Mouse (Mus musculus) adrenal gland, postnatal 36 days (tissue): ENCODE data around the gene Ube2k. TPM values are rescaled to one million over a fixed set of nuclear protein-coding genes. Genes with fewer than 3 reads are reported as not detected.

ENCODE experiments used
- DNase-seq, 2 experiments: peaks; one replicate each; pipeline ENCODE4 v3.0.0; 2021; ENCODE audit warnings: mixed read lengths in 1 of 2
- total RNA-seq, 2 experiments: library from RNA; stranded (reverse); gene quantifications; 2 replicates each; pipeline ENCODE4 v1.2.3; 2021

Ube2k gene
- total RNA-seq, 2 experiments from 2014 or later = 87.3 to 96.5 TPM

GRCm38 (mm10) chr5:65537420-65538071 lies 513 bp downstream of the Ube2k start:
- DNase-seq = peak; percentile 67 to 73

DNA sequence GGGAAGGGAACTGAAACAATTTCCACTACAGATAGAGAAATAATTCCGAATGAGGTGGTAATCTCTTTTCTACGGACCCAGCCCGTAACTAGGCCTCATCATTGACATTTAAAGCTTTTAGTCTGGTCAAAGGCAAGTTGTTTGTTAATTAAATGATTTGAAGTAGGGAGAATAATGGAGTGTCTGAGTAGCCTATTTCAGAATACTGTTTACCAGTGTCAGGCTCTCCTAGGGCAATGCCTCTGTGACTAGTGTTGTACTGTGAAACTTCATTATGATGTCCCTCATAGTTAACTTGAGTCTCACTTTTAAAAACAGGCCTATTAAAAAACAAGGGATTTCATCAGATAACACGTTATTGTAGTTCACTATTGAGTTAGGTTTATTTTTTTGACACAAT lies 1.1 kb downstream of the Ube2k start:
- no peak for DNase-seq

DNA sequence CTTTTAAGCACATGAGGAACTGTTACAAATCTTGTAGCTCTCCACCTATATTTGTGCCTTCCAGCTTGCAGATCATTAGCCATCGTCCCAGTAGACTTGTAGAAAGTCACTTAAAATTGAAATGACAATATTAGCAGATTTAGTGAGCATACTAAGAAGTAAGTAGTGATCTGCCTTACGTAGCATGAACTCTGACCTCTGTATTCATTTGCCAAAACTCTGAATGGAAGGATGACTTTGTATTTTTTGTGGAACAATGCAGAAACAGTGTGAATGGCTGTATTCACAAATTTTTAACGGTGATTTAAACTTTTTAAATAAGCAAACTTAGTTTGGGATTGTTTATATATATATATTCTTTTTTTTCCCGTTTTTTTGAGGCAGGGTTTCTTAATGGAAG lies 1.8 kb downstream of the Ube2k start:
- no peak for DNase-seq

- no peak for DNase-seq
These were observed 2.8 kb downstream of the Ube2k start for GRCm38 (mm10) chr5:65539786-65540185.

DNA sequence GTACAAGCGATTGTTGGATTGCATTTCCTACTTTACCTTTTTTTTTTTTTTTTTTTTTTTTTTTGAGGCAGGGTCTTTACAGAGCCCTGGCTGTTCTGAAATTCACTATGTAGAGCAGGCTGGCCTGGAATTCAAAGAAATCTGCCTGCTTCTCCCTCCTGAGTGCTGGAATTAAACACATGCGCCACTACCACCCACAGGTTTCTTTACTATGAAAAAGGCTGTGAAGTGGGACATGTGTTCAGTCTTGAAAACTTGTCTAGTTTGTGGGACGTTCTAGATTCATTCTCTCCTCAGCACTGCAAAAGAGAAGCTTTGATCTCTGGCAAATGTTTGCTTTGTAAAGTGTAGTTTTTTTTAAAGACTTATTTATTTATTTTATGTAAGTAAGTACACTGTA lies 4.9 kb downstream of the Ube2k start:
- DNase-seq = no peak

GRCm38 (mm10) chr5:65543491-65543890 lies 6.5 kb downstream of the Ube2k start:
- DNase-seq = no peak

DNA sequence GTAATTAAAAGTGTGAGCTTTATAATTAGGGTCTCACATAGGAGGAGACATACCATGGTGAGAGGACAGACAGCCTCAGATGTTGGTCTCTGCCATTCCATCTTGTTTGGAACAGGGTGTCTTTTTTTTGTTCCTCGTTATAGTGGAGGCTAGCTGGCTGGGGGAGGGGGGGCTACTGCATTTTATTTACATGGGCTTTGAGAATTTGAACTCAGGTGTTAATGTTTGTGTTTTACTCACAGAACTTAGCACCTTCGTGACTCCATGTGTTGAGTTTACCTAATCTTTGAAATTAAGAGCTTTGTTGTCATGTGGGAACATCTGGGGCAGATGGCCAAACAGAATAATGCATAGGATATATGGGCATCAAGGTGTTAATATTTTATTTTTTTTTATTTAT lies 7.6 kb downstream of the Ube2k start:
- DNase-seq = no peak

GRCm38 (mm10) chr5:65549677-65550076 lies 12.6 kb downstream of the Ube2k start:
- DNase-seq = no peak

GRCm38 (mm10) chr5:65557109-65557508 lies 20.1 kb downstream of the Ube2k start:
- no peak for DNase-seq

DNA sequence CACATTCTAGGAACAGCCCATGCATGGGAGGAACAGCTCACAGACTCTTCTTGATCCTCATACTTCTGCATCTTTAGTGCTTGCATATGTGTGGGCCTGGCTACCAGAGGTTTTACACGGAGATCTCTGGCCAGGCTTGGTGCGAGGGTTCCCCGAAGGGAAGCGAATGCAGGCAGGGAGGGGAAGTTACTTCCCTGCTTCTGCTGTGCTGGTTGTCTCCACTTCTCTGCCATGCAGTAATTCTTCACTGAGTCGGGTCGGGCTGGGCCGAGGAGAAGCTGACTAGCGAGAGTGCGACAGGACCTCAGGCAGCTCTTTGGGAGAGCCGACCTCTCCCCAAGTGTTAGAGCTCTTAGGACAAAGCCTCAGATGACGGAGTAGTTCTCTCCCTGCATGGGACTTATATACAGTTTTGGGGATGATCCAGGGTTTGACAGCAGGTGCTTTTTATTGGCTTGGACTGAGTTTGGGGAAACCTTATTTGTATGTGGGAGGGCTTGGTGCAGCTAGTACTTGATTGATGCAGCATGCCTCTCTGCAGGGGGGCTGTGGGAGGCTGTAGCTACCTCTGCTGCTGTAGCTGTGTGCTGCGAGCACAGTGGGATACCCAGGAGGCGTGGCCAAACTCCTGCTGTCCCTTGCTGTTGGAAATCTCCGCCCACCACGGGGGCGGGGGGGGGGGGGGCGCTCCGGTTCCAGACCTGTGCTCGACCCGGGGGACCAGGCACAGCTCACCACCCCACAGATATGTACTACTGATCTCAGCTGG lies 24.3 kb downstream of the Ube2k start:
- no peak for DNase-seq

DNA sequence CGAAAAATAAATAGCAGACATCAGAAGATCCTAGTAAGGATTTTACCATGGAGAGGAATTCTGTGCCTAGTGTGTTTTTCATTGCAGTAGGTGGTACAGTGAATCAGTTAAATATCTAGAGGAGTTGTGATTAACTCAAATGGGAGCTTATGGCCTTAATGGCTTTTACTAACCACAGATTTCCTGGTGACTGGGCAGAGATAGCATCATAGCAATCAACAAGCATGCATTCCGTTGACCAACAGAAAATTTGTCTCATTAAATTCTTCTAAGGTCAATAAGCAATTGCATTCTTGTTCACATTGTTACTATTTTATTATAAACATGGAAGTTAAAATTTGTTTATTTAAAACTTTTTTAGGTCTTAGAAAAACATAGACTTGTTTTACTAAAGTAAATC lies 28.5 kb downstream of the Ube2k start:
- DNase-seq = no peak

GRCm38 (mm10) chr5:65574876-65575275 lies 37.8 kb downstream of the Ube2k start:
- DNase-seq = no peak

- DNase-seq = no peak
These were observed 38.9 kb downstream of the Ube2k start for GRCm38 (mm10) chr5:65575896-65576295.

GRCm38 (mm10) chr5:65578545-65578944 lies 41.5 kb downstream of the Ube2k start:
- DNase-seq = no peak

DNA sequence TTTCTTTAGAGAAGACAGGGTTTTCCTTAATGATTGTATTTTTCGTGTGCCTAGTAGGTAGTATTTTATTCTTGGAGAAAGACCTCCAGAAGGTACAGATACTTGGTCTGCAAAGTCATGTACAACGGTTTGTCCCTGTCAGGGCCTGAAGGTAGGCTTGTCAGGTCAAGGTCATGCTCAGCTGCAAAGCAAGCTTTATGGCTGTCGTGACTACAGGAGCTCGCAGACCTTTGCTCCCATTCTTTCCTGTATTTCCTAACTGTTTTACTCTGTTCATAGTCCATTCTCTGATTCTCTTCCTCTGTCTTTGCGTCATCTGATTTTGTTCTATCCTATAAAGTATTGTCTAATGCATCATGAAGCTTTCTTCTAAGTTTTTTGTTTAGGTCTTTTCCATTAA lies 49.3 kb downstream of the Ube2k start:
- peak; percentile 44 to 45 for DNase-seq

GRCm38 (mm10) chr5:65590199-65590598 lies 53.2 kb downstream of the Ube2k start:
- no peak for DNase-seq

DNA sequence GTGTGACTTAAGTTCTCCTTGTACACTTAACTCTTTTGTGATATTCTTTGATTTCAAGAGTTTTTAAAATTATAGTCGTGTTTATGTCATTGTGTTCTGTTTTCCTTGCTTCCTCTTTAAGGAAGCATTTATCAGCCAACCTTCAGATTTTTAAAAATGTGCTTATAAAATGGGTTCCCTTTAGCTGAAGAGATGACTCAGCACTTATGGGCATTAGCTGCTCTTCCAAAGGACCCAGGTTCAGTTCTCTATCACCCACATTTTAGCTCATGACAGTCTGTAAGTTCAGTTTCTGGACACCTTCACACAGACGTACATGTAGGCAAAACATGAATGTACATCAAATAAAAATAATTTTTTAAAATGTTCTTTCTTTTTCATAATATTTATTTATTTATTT lies 55.4 kb downstream of the Ube2k start:
- no peak for DNase-seq

GRCm38 (mm10) chr5:65599681-65600080 lies 62.6 kb downstream of the Ube2k start:
- DNase-seq = no peak

- DNase-seq = no peak
These were observed 69.8 kb downstream of the Ube2k start for GRCm38 (mm10) chr5:65606820-65607219.

DNA sequence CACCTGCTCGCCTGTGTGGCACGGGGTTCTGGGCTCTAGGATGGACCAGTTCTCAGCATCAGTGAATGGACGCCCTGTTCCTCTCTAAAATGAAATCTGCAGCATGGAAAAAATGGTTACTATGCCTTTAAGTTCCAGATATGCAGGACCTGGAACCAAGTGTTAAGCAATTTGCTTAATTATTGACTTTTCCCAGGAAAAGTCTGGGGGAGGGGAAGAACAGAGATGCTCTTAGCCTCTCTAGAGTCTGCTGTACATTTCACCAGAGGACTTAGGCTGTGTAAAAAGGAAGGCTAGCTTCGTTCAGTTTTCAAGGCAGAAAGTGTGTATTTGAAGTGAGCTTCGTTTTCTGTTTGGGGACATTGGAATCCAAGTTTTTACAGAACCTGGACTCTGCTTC lies 72.7 kb downstream of the Ube2k start:
- DNase-seq = no peak

- DNase-seq = peak; percentile 48 to 49
These were observed 73.5 kb downstream of the Ube2k start for GRCm38 (mm10) chr5:65610541-65610940.

DNA sequence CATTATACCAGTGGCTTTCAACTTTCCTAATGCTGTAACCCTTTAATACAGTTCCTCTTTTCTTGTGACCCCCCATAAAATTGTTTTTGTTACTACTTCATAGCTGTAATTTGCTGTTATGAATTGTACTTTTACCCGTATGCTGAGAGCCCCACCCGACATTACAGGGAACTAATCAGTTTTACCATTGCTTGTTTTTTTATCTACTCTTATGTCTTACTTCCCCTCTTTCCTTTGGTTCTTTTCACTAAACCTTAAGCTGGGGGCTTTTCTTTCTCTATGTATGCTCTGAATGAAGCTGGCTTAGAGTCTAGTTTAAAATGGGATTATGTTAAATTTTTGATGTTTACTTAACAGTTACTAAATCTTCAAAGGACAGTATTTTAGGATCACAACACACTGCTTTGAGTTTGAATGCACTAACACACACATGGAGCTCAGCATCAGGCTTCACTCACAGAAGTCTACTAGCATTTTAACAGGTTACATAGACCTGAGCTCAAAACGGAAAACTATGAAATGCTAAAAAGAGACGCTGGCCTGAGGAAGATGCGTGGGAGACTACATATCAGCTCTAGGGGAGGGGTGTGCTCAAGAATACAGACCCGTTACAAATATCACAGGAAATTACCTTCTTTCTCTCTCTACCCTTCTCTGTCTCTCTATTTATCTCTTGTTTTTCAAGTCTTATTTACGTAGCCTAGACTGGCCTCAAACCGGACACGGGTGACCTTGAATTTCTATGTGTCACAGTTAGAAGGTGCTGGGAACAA lies 76.3 kb downstream of the Ube2k start:
- no peak for DNase-seq

GRCm38 (mm10) chr5:65624340-65624739 lies 87.3 kb downstream of the Ube2k start:
- no peak for DNase-seq
